Mouse (Mus musculus) neural tube, embryonic 12.5 days (tissue): Measurements from ENCODE around the gene Slc7a6. TPM values are rescaled to one million over a fixed set of nuclear protein-coding genes. Genes with fewer than 3 reads are reported as not detected.
"Not testable (repeated sequence)": the region's sequence is repeated elsewhere in the genome, so short reads cannot be mapped to it uniquely, and the experiment has no call there.

Experiments
- ATAC-seq: fragments of 200-750 bp; cut with Nextera tagmentation; 2 replicates; pipeline ENCODE4 v1.8.0; 2017; ENCODE audit warnings: low read depth, mild to moderate bottlenecking, moderate TSS enrichment, moderate library complexity; ENCODE audit not compliant: low FRiP score
- H3K27ac ChIP-seq: fragments of 300-500 bp; sonication (generic); 2 replicates; pipeline ENCODE4 v1.5.1; 2016
- H3K27me3 ChIP-seq: fragments of 300-500 bp; sonication (generic); replicated peaks from 2 replicates; pipeline ENCODE4 v1.6.1; 2016; ENCODE audit warnings: mild to moderate bottlenecking
- H3K36me3 ChIP-seq: fragments of 300-500 bp; sonication (generic); 2 replicates; pipeline ENCODE4 v1.6.1; 2016; ENCODE audit warnings: mild to moderate bottlenecking
- H3K4me1 ChIP-seq: fragments of 300-500 bp; sonication (generic); 2 replicates; pipeline ENCODE4 v1.6.1; 2016
- H3K4me2 ChIP-seq: fragments of 300-500 bp; sonication (generic); replicated peaks from 2 replicates; pipeline ENCODE4 v1.6.1; 2016; ENCODE audit warnings: mild to moderate bottlenecking
- H3K4me3 ChIP-seq: fragments of 300-500 bp; sonication (generic); 2 replicates; pipeline ENCODE4 v1.5.1; 2016
- H3K9ac ChIP-seq: fragments of 300-500 bp; sonication (generic); 2 replicates; pipeline ENCODE4 v1.6.1; 2016; ENCODE audit warnings: mild to moderate bottlenecking
- H3K9me3 ChIP-seq: fragments of 300-500 bp; sonication (generic); 2 replicates; pipeline ENCODE4 v1.6.1; 2016; ENCODE audit warnings: mild to moderate bottlenecking
- WGBS: fragments of 180-500 bp; shearing (Covaris S2); methylation state at CpG from one replicate; pipeline ENCODE4 v1.1.7; 2016; 5-methylcytosine and 5-hydroxymethylcytosine counted together
- polyA plus RNA-seq: library from polyadenylated mRNA; unstranded; fragments of >200 nt; fragmentation: Nextera tagmentation; extraction: Ambion mirVana; gene quantifications from 2 replicates; pipeline ENCODE4 v1.2.1, GENCODE M21; 2016

Slc7a6 gene
- polyA plus RNA-seq, 1 experiment from 2014 or later, result 73.9 TPM

GRCm38 (mm10) chr8:106198741-106199140 lies 30.1 kb downstream of the Slc7a6 start:
- ATAC-seq, result no peak
- peaks cover 77% of the 10 kb centered on the region for H3K36me3 ChIP-seq
- 27% methylated on average over 1 of the region's 1 CpGs for WGBS

GRCm38 (mm10) chr8:106199596-106199995 lies 30.9 kb downstream of the Slc7a6 start:
- WGBS, result 91% methylated on average over 3 of the region's 3 CpGs
- H3K36me3 ChIP-seq, result peaks cover 75% of the 10 kb centered on the region
- H3K9me3 ChIP-seq, H3K4me3 ChIP-seq, H3K27me3 ChIP-seq, ATAC-seq, H3K27ac ChIP-seq, H3K4me2 ChIP-seq, H3K4me1 ChIP-seq, H3K9ac ChIP-seq: not testable (repeated sequence)

More at GRCm38 (mm10) chr8:106198741-106199140, 30.1 kb downstream of the Slc7a6 start:
- no peak overlapping the region for H3K9ac ChIP-seq
- no peaks in the 10 kb centered on the region for H3K4me1 ChIP-seq
- H3K4me2 ChIP-seq, result no peak overlapping the region
- H3K27ac ChIP-seq, result no peak overlapping the region
- H3K27me3 ChIP-seq, result no peaks in the 10 kb centered on the region
- no peaks in the 10 kb centered on the region for H3K9me3 ChIP-seq
- H3K4me3 ChIP-seq, result no peak overlapping the region

- peak overlapping the region; percentile 84 for H3K9ac ChIP-seq
- H3K27me3 ChIP-seq, result no peaks in the 10 kb centered on the region
- WGBS, result under 1% methylated on average over 35 of the region's 35 CpGs
- peaks cover 37% of the 10 kb centered on the region for H3K36me3 ChIP-seq
- H3K27ac ChIP-seq, result peak overlapping the region; percentile 71
- H3K4me2 ChIP-seq, result peak overlapping the region; percentile 81
- no peaks in the 10 kb centered on the region for H3K9me3 ChIP-seq
- peaks cover 11% of the 10 kb centered on the region for H3K4me1 ChIP-seq
- ATAC-seq, result peak; percentile 83
- H3K4me3 ChIP-seq, result peak overlapping the region; percentile 73
Measured at GRCm38 (mm10) chr8:106210035-106210731, 41.5 kb downstream of the Slc7a6 start.

- Histone ChIP-seq H3K4me1 (peaks cover 11% of the 10 kb centered on the region), H3K4me2 (peak within 1 kb of the TSS; percentile 81), H3K36me3 (peaks cover 38% of the 10 kb centered on the region), H3K9me3 (no peaks in the 10 kb centered on the region), H3K4me3 (peak within 1 kb of the TSS; percentile 73), H3K9ac (peak within 1 kb of the TSS; percentile 84), H3K27me3 (no peaks in the 10 kb centered on the region), H3K27ac (peak within 1 kb of the TSS; percentile 71)
- under 1% methylated on average over 52 of the region's 52 CpGs for WGBS
- peak; percentile 99 for ATAC-seq
Measured at GRCm38 (mm10) chr8:106210821-106211345, 42.2 kb downstream of the Slc7a6 start, which contains the start of the genes Slc7a6os and Prmt7. TSS of gene Slc7a6os (minus strand) at chr8:106210935. TSS of gene Prmt7 (plus strand) at chr8:106210936.

- Histone ChIP-seq H3K4me3 (peak overlapping the region; percentile 73), H3K27me3 (no peaks in the 10 kb centered on the region), H3K27ac (peak overlapping the region; percentile 57), H3K9me3 (no peaks in the 10 kb centered on the region), H3K36me3 (peaks cover 37% of the 10 kb centered on the region), H3K4me1 (peaks cover 11% of the 10 kb centered on the region), H3K9ac (peak overlapping the region; percentile 84), H3K4me2 (peak overlapping the region; percentile 81)
- no peak; the same call in 1 of the 2 replicates for ATAC-seq
- WGBS, result 6% methylated on average over 13 of the region's 13 CpGs
Measured at GRCm38 (mm10) chr8:106211421-106211820, 42.8 kb downstream of the Slc7a6 start.

- Histone ChIP-seq H3K4me3 (no peak overlapping the region), H3K27ac (no peak overlapping the region), H3K4me2 (no peak overlapping the region), H3K9ac (no peak overlapping the region), H3K36me3 (peaks cover 37% of the 10 kb centered on the region), H3K9me3 (no peaks in the 10 kb centered on the region), H3K4me1 (peaks cover 11% of the 10 kb centered on the region), H3K27me3 (no peaks in the 10 kb centered on the region)
- no peak for ATAC-seq
- WGBS, result 93% methylated on average over 3 of the region's 3 CpGs
Measured at GRCm38 (mm10) chr8:106213959-106214358, 45.3 kb downstream of the Slc7a6 start.

- H3K9me3 ChIP-seq, result no peaks in the 10 kb centered on the region
- no peak overlapping the region for H3K4me2 ChIP-seq
- peaks cover 63% of the 10 kb centered on the region for H3K36me3 ChIP-seq
- H3K27me3 ChIP-seq, result no peaks in the 10 kb centered on the region
- WGBS, result 97% methylated on average over 3 of the region's 3 CpGs
- ATAC-seq, result no peak
- no peak overlapping the region for H3K4me3 ChIP-seq
- H3K4me1 ChIP-seq, result no peaks in the 10 kb centered on the region
- no peak overlapping the region for H3K27ac ChIP-seq
- no peak overlapping the region for H3K9ac ChIP-seq
Measured at GRCm38 (mm10) chr8:106219620-106220019, 51.0 kb downstream of the Slc7a6 start.

GRCm38 (mm10) chr8:106226589-106226988 lies 57.9 kb downstream of the Slc7a6 start:
- H3K27me3 ChIP-seq, result no peaks in the 10 kb centered on the region
- no peak overlapping the region for H3K4me3 ChIP-seq
- no peak overlapping the region for H3K4me2 ChIP-seq
- peaks cover 63% of the 10 kb centered on the region for H3K36me3 ChIP-seq
- H3K9ac ChIP-seq, result no peak overlapping the region
- 51% methylated on average over 9 of the region's 9 CpGs for WGBS
- no peaks in the 10 kb centered on the region for H3K4me1 ChIP-seq
- no peaks in the 10 kb centered on the region for H3K9me3 ChIP-seq
- no peak overlapping the region for H3K27ac ChIP-seq
- no peak for ATAC-seq

GRCm38 (mm10) chr8:106231536-106231935 lies 62.9 kb downstream of the Slc7a6 start:
- Histone ChIP-seq H3K27me3 (no peaks in the 10 kb centered on the region), H3K36me3 (peaks cover 70% of the 10 kb centered on the region), H3K9me3 (no peaks in the 10 kb centered on the region), H3K27ac (no peak overlapping the region), H3K4me3 (no peak overlapping the region), H3K4me2 (no peak overlapping the region), H3K9ac (no peak overlapping the region), H3K4me1 (no peaks in the 10 kb centered on the region)
- no peak for ATAC-seq
- WGBS, result 90% methylated on average over 7 of the region's 7 CpGs

GRCm38 (mm10) chr8:106232751-106233150 lies 64.1 kb downstream of the Slc7a6 start:
- ATAC-seq, result no peak
- Histone ChIP-seq H3K27ac (no peak overlapping the region), H3K36me3 (peaks cover 75% of the 10 kb centered on the region), H3K9ac (no peak overlapping the region), H3K27me3 (no peaks in the 10 kb centered on the region), H3K4me1 (no peaks in the 10 kb centered on the region), H3K4me2 (no peak overlapping the region), H3K4me3 (no peak overlapping the region), H3K9me3 (no peaks in the 10 kb centered on the region)
- 81% methylated on average over 3 of the region's 3 CpGs for WGBS

- no peaks in the 10 kb centered on the region for H3K4me1 ChIP-seq
- no peak for ATAC-seq
- H3K36me3 ChIP-seq, result peaks cover 69% of the 10 kb centered on the region
- no peaks in the 10 kb centered on the region for H3K27me3 ChIP-seq
- 94% methylated on average over 17 of the region's 17 CpGs for WGBS
- no peaks in the 10 kb centered on the region for H3K9me3 ChIP-seq
- H3K9ac ChIP-seq, result no peak overlapping the region
- no peak overlapping the region for H3K4me3 ChIP-seq
- H3K4me2 ChIP-seq, result no peak overlapping the region
- H3K27ac ChIP-seq, result no peak overlapping the region
Measured at GRCm38 (mm10) chr8:106234567-106235261, 66.1 kb downstream of the Slc7a6 start.

- no peak for ATAC-seq
- 93% methylated on average over 5 of the region's 5 CpGs for WGBS
Measured at GRCm38 (mm10) chr8:106237106-106237505, 68.4 kb downstream of the Slc7a6 start.

More at GRCm38 (mm10) chr8:106237106-106237505, 68.4 kb downstream of the Slc7a6 start:
- H3K4me1 ChIP-seq, result no peaks in the 10 kb centered on the region
- H3K27ac ChIP-seq, result no peak overlapping the region
- no peaks in the 10 kb centered on the region for H3K9me3 ChIP-seq
- no peak overlapping the region for H3K4me3 ChIP-seq
- H3K9ac ChIP-seq, result no peak overlapping the region
- H3K4me2 ChIP-seq, result no peak overlapping the region
- peaks cover 71% of the 10 kb centered on the region for H3K36me3 ChIP-seq
- no peaks in the 10 kb centered on the region for H3K27me3 ChIP-seq
